Mouse (Mus musculus): ENCODE results near the gene Atr.
"Not testable (repeated sequence)": the region's sequence is repeated elsewhere in the genome, so short reads cannot be mapped to it uniquely, and the experiment has no call there.

The Atr gene

GRCm38 (mm10) chr9:95932855-95933254, 75.5 kb downstream of the Atr start:
- DNase-seq (ENCODE audit: low spot score): no peak

- peak; percentile 2 for DNase-seq (ENCODE audit: low spot score)
Observed at GRCm38 (mm10) chr9:95953658-95954057, 96.3 kb downstream of the Atr start.

- no peak for DNase-seq (ENCODE audit: low spot score)
Observed at GRCm38 (mm10) chr9:95954226-95954584, 96.8 kb downstream of the Atr start.

GRCm38 (mm10) chr9:95954585-95955461, 97.4 kb downstream of the Atr start, which contains the start of gene Xrn1:
TSS of gene Xrn1 (plus strand) at chr9:95954760.
- DNase-seq (ENCODE audit: low spot score): peak; percentile 96

GRCm38 (mm10) chr9:95957611-95958010, 100.2 kb downstream of the Atr start:
- no peak for DNase-seq (ENCODE audit: low spot score)

- DNase-seq (ENCODE audit: low spot score): no peak
Observed at GRCm38 (mm10) chr9:95958041-95958730, 100.8 kb downstream of the Atr start.

- not testable (repeated sequence) for DNase-seq (ENCODE audit: low spot score)
Observed at GRCm38 (mm10) chr9:95958731-95959105, 101.3 kb downstream of the Atr start.

- no peak for DNase-seq (ENCODE audit: low spot score)
Observed at GRCm38 (mm10) chr9:95959246-95959645, 101.8 kb downstream of the Atr start.

GRCm38 (mm10) chr9:95959732-95960428, 102.5 kb downstream of the Atr start:
- DNase-seq (ENCODE audit: low spot score): no peak

- no peak for DNase-seq (ENCODE audit: low spot score)
Observed at GRCm38 (mm10) chr9:95961058-95961457, 103.7 kb downstream of the Atr start.

- DNase-seq (ENCODE audit: low spot score): no peak
Observed at GRCm38 (mm10) chr9:95964037-95964436, 106.6 kb downstream of the Atr start.

- no peak for DNase-seq (ENCODE audit: low spot score)
Observed at GRCm38 (mm10) chr9:95978279-95978678, 120.9 kb downstream of the Atr start.

- no peak for DNase-seq (ENCODE audit: low spot score)
Observed at GRCm38 (mm10) chr9:95979896-95980295, 122.5 kb downstream of the Atr start.

- peak; percentile 10 for DNase-seq (ENCODE audit: low spot score)
Observed at GRCm38 (mm10) chr9:95992255-95992654, 134.9 kb downstream of the Atr start.
